ENCODE assay signal across 9 mouse cellular contexts in genomic region chr5:122283828-122284182, GRCm38 (mm10). TPM values are rescaled to one million over a fixed set of nuclear protein-coding genes. Genes with fewer than 3 reads are reported as not detected.
DNase-seq lines count a peak whose midpoint lies in the region; ATAC-seq and TF ChIP-seq lines count a peak whose summit lies in the region.
"Had no signal": no experiment of that assay in that cellular context is flagged by ENCODE, and none has a peak within 500 bp of the region (broad histone marks: within the 10 kb centered on the region; RNA-seq: fewer than 3 reads in every experiment).

No protein-coding gene starts in this region.

- DNase-seq in kidney, adult 8-10 months = no peak
- DNase-seq in hindbrain, postnatal 0 days (ENCODE audit: low spot score) = no peak
- no peak for DNase-seq in embryo, embryonic 11 days
- no peak for DNase-seq in retina, postnatal 1 day

- H3K9ac ChIP-seq in kidney, embryonic 16.5 days (replicated peaks; ENCODE audit: low read length) = no peak overlapping the region
- no peak overlapping the region; the same call in 1 of the 2 replicates for H3K9ac ChIP-seq in embryonic facial prominence, embryonic 15.5 days
- H3K9ac ChIP-seq in hindbrain, postnatal 0 days (replicated peaks; ENCODE audit: low read length) = no peak overlapping the region
- H3K9ac ChIP-seq in midbrain, embryonic 15.5 days = no peak overlapping the region

- no peaks in the 10 kb centered on the region for H3K27me3 ChIP-seq in kidney, embryonic 16.5 days (ENCODE audit: insufficient read depth, low read length)
- H3K27me3 ChIP-seq in embryonic facial prominence, embryonic 15.5 days = no peaks in the 10 kb centered on the region
- no peaks in the 10 kb centered on the region for H3K27me3 ChIP-seq in hindbrain, postnatal 0 days (ENCODE audit: insufficient read depth, low read length)
- H3K27me3 ChIP-seq in midbrain, embryonic 15.5 days (replicated peaks) = no peaks in the 10 kb centered on the region
- H3K27me3 ChIP-seq: Patski had no signal

- 0 out of 2 replicates have a peak, but pooled peaks cover 6% of the 10 kb centered on the region for H3K36me3 ChIP-seq in kidney, embryonic 16.5 days (ENCODE audit: insufficient read depth, low read length)
- no peaks in the 10 kb centered on the region for H3K36me3 ChIP-seq in embryonic facial prominence, embryonic 15.5 days
- H3K36me3 ChIP-seq in hindbrain, postnatal 0 days (ENCODE audit: insufficient read depth, low read length) = no peaks in the 10 kb centered on the region
- no peaks in the 10 kb centered on the region for H3K36me3 ChIP-seq in midbrain, embryonic 15.5 days (replicated peaks)

- 17% methylated on average over 2 of the region's 2 CpGs for WGBS in kidney, embryonic 16.5 days
- WGBS in embryonic facial prominence, embryonic 15.5 days = 17% methylated on average over 2 of the region's 2 CpGs
- 33% methylated on average over 2 of the region's 2 CpGs for WGBS in hindbrain, postnatal 0 days
- 27% methylated on average over 2 of the region's 2 CpGs for WGBS in midbrain, embryonic 15.5 days

- TF ChIP-seq CTCF in hindbrain, postnatal 0 days (IDR thresholded peaks at IDR 0.05; ENCODE audit: low read depth) = no peak

- ATAC-seq in kidney, embryonic 16.5 days (ENCODE audit: low FRiP score, low TSS enrichment) = no peak
- no peak for ATAC-seq in embryonic facial prominence, embryonic 15.5 days (ENCODE audit: insufficient number of reproducible peaks, low FRiP score, low TSS enrichment, low read depth)
- no peak for ATAC-seq in hindbrain, postnatal 0 days
- no peak for ATAC-seq in midbrain, embryonic 15.5 days (replicated peaks)
- no peak for ATAC-seq in megakaryocyte progenitor cell, adult 5-6 weeks (replicated peaks; ENCODE audit: poor library complexity)

- peaks cover 34% of the 10 kb centered on the region for H3K4me1 ChIP-seq in kidney, embryonic 16.5 days (ENCODE audit: insufficient read depth, low read length)
- H3K4me1 ChIP-seq in embryonic facial prominence, embryonic 15.5 days = peaks cover 36% of the 10 kb centered on the region
- peaks cover 12% of the 10 kb centered on the region for H3K4me1 ChIP-seq in hindbrain, postnatal 0 days (ENCODE audit: insufficient read depth, low read length)
- peaks cover 28% of the 10 kb centered on the region for H3K4me1 ChIP-seq in midbrain, embryonic 15.5 days

- H3K4me3 ChIP-seq in kidney, embryonic 16.5 days (ENCODE audit: low read length) = peak overlapping the region; percentile 92
- H3K4me3 ChIP-seq in embryonic facial prominence, embryonic 15.5 days (replicated peaks) = peak overlapping the region; percentile 95
- peak overlapping the region; percentile 77; the same call in 1 of the 2 replicates for H3K4me3 ChIP-seq in hindbrain, postnatal 0 days (ENCODE audit: low read length)
- peak overlapping the region; percentile 94 for H3K4me3 ChIP-seq in midbrain, embryonic 15.5 days

- H3K27ac ChIP-seq in kidney, embryonic 16.5 days (ENCODE audit: low read length) = no peak overlapping the region
- H3K27ac ChIP-seq in embryonic facial prominence, embryonic 15.5 days (replicated peaks) = 0 out of 2 replicates have a peak overlapping the region, but pooled peaks have one; percentile 73
- no peak overlapping the region for H3K27ac ChIP-seq in hindbrain, postnatal 0 days
- H3K27ac ChIP-seq in midbrain, embryonic 15.5 days = no peak overlapping the region

- no peaks in the 10 kb centered on the region for H3K9me3 ChIP-seq in kidney, embryonic 16.5 days (ENCODE audit: low read length)
- no peaks in the 10 kb centered on the region for H3K9me3 ChIP-seq in embryonic facial prominence, embryonic 15.5 days (replicated peaks)
- no peaks in the 10 kb centered on the region for H3K9me3 ChIP-seq in hindbrain, postnatal 0 days (ENCODE audit: low read length)
- no peaks in the 10 kb centered on the region for H3K9me3 ChIP-seq in midbrain, embryonic 15.5 days

- peak overlapping the region; percentile 98 for H3K4me2 ChIP-seq in kidney, embryonic 16.5 days (replicated peaks; ENCODE audit: low read depth, low read length)
- peak overlapping the region; percentile 90 for H3K4me2 ChIP-seq in embryonic facial prominence, embryonic 15.5 days (replicated peaks)
- no peak overlapping the region for H3K4me2 ChIP-seq in hindbrain, postnatal 0 days (ENCODE audit: low read depth, low read length)
- H3K4me2 ChIP-seq in midbrain, embryonic 15.5 days = no peak overlapping the region

RNA-seq across cellular contexts. Expression of gene Pptc7, which starts 0.4 kb away (rescaled TPM):
- 8.6 TPM in 2 replicates for polyA plus RNA-seq in kidney, embryonic 16.5 days (2015; fragmentation: Nextera tagmentation; extraction: Ambion mirVana)
- polyA plus RNA-seq in embryonic facial prominence, embryonic 15.5 days (2015; fragmentation: Nextera tagmentation; extraction: Ambion mirVana) = 8.0 and 9.5 TPM in 2 replicates
- total RNA-seq in hindbrain, postnatal 0 days (2014; rRNA removed) = 15.8 and 18.7 TPM in 2 replicates
- polyA plus RNA-seq in hindbrain, postnatal 0 days (2015; fragmentation: Nextera tagmentation; extraction: Ambion mirVana) = 6.9 and 7.2 TPM in 2 replicates
- 7.6 and 8.4 TPM in 2 replicates for polyA plus RNA-seq in midbrain, embryonic 15.5 days (2015; fragmentation: Nextera tagmentation; extraction: Ambion mirVana)
- total RNA-seq in megakaryocyte progenitor cell, adult 5-6 weeks (2015) = 13.5 and 13.9 TPM in 2 replicates
- total RNA-seq in megakaryocyte progenitor cell, adult 5-6 weeks (2017) = 13.7 and 16.7 TPM in 2 replicates

RNA-seq across cellular contexts. Expression of gene Tctn1, which starts 19.5 kb away (rescaled TPM):
- 7.9 and 8.0 TPM in 2 replicates for polyA plus RNA-seq in kidney, embryonic 16.5 days (2015; fragmentation: Nextera tagmentation; extraction: Ambion mirVana)
- polyA plus RNA-seq in embryonic facial prominence, embryonic 15.5 days (2015; fragmentation: Nextera tagmentation; extraction: Ambion mirVana) = 6.9 and 7.5 TPM in 2 replicates
- 30.3 and 30.6 TPM in 2 replicates for total RNA-seq in hindbrain, postnatal 0 days (2014; rRNA removed)
- polyA plus RNA-seq in hindbrain, postnatal 0 days (2015; fragmentation: Nextera tagmentation; extraction: Ambion mirVana) = 6.5 TPM in 2 replicates
- 6.1 TPM in 2 replicates for polyA plus RNA-seq in midbrain, embryonic 15.5 days (2015; fragmentation: Nextera tagmentation; extraction: Ambion mirVana)
- 5.1 and 6.5 TPM in 2 replicates for total RNA-seq in megakaryocyte progenitor cell, adult 5-6 weeks (2015)
- 3.7 and 5.1 TPM in 2 replicates for total RNA-seq in megakaryocyte progenitor cell, adult 5-6 weeks (2017)

Comparison
In these comparisons a context has a peak if more than half of its experiments do, and no peak if none do; other contexts are left out.
1. H3K4me2 ChIP-seq: peak in kidney, embryonic 16.5 days (single experiment) and embryonic facial prominence, embryonic 15.5 days (single experiment); none in hindbrain, postnatal 0 days (single experiment) and midbrain, embryonic 15.5 days (single experiment).
2. Peak in every context shown above with its lines, with median percentiles within 50 percentile points of each other: H3K4me3 ChIP-seq.